Mouse (Mus musculus): ENCODE results near the gene Mapk11.

Mapk11 gene

GRCm38 (mm10) chr15:89149271-89150040 is at the start of gene Mapk11:
Gene Mapk11 (minus strand): TSS chr15:89149628.
- peak; percentile 47 for DNase-seq (ENCODE audit: low spot score)

GRCm38 (mm10) chr15:89197056-89197455 is 47.6 kb upstream of the Mapk11 start:
- no peak for DNase-seq (ENCODE audit: low spot score)

GRCm38 (mm10) chr15:89196313-89196706 is 46.9 kb upstream of the Mapk11 start, which contains the start of gene Dennd6b:
Gene Dennd6b (minus strand): TSS chr15:89196496.
- peak; percentile 99 for DNase-seq (ENCODE audit: low spot score)

- DNase-seq (ENCODE audit: low spot score): peak; percentile 94
Observed at GRCm38 (mm10) chr15:89195690-89196312, 46.4 kb upstream of the Mapk11 start.

GRCm38 (mm10) chr15:89195261-89195681 is 45.8 kb upstream of the Mapk11 start:
- DNase-seq (ENCODE audit: low spot score): no peak

GRCm38 (mm10) chr15:89184937-89185227 is 35.5 kb upstream of the Mapk11 start:
- DNase-seq (ENCODE audit: low spot score): no peak

GRCm38 (mm10) chr15:89184141-89184936 is 34.9 kb upstream of the Mapk11 start:
- no peak for DNase-seq (ENCODE audit: low spot score)

- DNase-seq (ENCODE audit: low spot score): no peak
Observed at GRCm38 (mm10) chr15:89182842-89183241, 33.4 kb upstream of the Mapk11 start.

- no peak for DNase-seq (ENCODE audit: low spot score)
Observed at GRCm38 (mm10) chr15:89182328-89182741, 32.9 kb upstream of the Mapk11 start.

- no peak for DNase-seq (ENCODE audit: low spot score)
Observed at GRCm38 (mm10) chr15:89181561-89182270, 32.3 kb upstream of the Mapk11 start.

- peak; percentile 79 for DNase-seq (ENCODE audit: low spot score)
Observed at GRCm38 (mm10) chr15:89180571-89181229, 31.3 kb upstream of the Mapk11 start, which contains the start of gene Plxnb2. Gene Plxnb2 (minus strand): TSS chr15:89180788.

- no peak for DNase-seq (ENCODE audit: low spot score)
Observed at GRCm38 (mm10) chr15:89180081-89180541, 30.7 kb upstream of the Mapk11 start.

- no peak for DNase-seq (ENCODE audit: low spot score)
Observed at GRCm38 (mm10) chr15:89179630-89179964, 30.2 kb upstream of the Mapk11 start.

- DNase-seq (ENCODE audit: low spot score): peak; percentile 87
Observed at GRCm38 (mm10) chr15:89178954-89179629, 29.7 kb upstream of the Mapk11 start.

- no peak for DNase-seq (ENCODE audit: low spot score)
Observed at GRCm38 (mm10) chr15:89178260-89178860, 28.9 kb upstream of the Mapk11 start.

GRCm38 (mm10) chr15:89177576-89178259 is 28.3 kb upstream of the Mapk11 start:
- DNase-seq (ENCODE audit: low spot score): no peak

GRCm38 (mm10) chr15:89177121-89177520 is 27.7 kb upstream of the Mapk11 start:
- DNase-seq (ENCODE audit: low spot score): peak; percentile 92

- no peak for DNase-seq (ENCODE audit: low spot score)
Observed at GRCm38 (mm10) chr15:89175411-89176155, 26.2 kb upstream of the Mapk11 start.

- DNase-seq (ENCODE audit: low spot score): no peak
Observed at GRCm38 (mm10) chr15:89174889-89175339, 25.5 kb upstream of the Mapk11 start.
